Mouse (Mus musculus): Measurements from ENCODE around the gene Nrbp1. TPM values are rescaled to one million over a fixed set of nuclear protein-coding genes. Genes with fewer than 3 reads are reported as not detected.

Gene Nrbp1
- polyA plus RNA-seq, 1 experiment = 105 TPM

DNA sequence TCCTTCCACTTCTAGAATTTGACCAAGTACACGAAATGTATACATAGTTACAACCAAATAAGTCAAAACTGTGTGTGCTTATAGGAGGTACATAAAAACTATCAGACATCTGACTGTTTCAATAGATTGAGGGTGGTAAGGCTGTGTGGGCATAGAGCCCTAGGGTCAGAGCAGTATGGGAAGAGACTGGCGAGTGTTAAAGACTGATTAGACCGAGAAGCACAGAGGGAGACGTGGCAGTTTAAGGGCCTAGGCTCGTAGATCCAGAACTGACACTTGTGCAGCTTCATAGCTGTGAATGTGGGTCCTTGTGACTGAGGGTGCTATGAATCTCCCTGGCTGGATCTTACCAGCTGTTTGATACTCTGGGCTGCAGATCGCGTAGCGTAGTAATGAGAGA is 14.2 kb downstream of the Nrbp1 start:
- no peak for TF ChIP-seq CTCF (IDR thresholded peaks at IDR 0.05; ENCODE audit: extremely low read depth, insufficient read depth, low read length)
- no peak for TF ChIP-seq POLR2A (IDR thresholded peaks at IDR 0.05; ENCODE audit: extremely low read depth, insufficient read depth, low read length)
- Histone ChIP-seq H3K4me3 (ENCODE audit: insufficient read depth, low read length) (no peak overlapping the region), H3K27ac (ENCODE audit: insufficient read depth, low read length) (no peak overlapping the region), H3K4me1 (ENCODE audit: control insufficient read depth, insufficient read depth, low read length) (no peaks in the 10 kb centered on the region)

- TF ChIP-seq CTCF (IDR thresholded peaks at IDR 0.05; ENCODE audit: extremely low read depth, insufficient read depth, low read length) = no peak
- TF ChIP-seq POLR2A (IDR thresholded peaks at IDR 0.05; ENCODE audit: extremely low read depth, insufficient read depth, low read length) = no peak
- H3K4me3 ChIP-seq (ENCODE audit: insufficient read depth, low read length) = no peak overlapping the region
- H3K4me1 ChIP-seq (ENCODE audit: control insufficient read depth, insufficient read depth, low read length) = no peaks in the 10 kb centered on the region
- H3K27ac ChIP-seq (ENCODE audit: insufficient read depth, low read length) = no peak overlapping the region
Measured at GRCm38 (mm10) chr5:31255381-31255780, 14.7 kb downstream of the Nrbp1 start.

DNA sequence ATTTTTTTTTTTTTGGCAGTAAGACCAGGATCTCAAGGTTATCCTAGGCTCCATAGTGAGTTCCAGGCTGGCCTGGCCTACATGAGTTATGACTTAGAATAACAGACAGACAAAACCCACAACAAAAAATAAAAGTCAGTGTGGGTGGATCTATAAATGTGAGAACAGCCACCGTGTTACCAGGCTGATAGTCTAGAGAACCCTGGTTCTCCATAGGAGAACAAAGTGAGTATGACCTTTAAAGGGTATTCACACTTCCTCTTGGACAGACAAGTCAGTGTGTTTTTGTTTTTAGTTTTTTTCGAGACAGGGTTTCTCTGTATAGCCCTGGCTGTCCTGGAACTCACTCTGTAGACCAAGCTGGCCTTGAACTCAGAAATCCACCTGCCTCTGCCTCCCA is 15.3 kb downstream of the Nrbp1 start:
- Histone ChIP-seq H3K4me3 (ENCODE audit: insufficient read depth, low read length) (no peak overlapping the region), H3K4me1 (ENCODE audit: control insufficient read depth, insufficient read depth, low read length) (no peaks in the 10 kb centered on the region), H3K27ac (ENCODE audit: insufficient read depth, low read length) (no peak overlapping the region)
- TF ChIP-seq POLR2A (IDR thresholded peaks at IDR 0.05; ENCODE audit: extremely low read depth, insufficient read depth, low read length) (no peak), CTCF (IDR thresholded peaks at IDR 0.05; ENCODE audit: extremely low read depth, insufficient read depth, low read length) (no peak)

- no peaks in the 10 kb centered on the region for H3K4me1 ChIP-seq (ENCODE audit: control insufficient read depth, insufficient read depth, low read length)
- TF ChIP-seq CTCF (IDR thresholded peaks at IDR 0.05; ENCODE audit: extremely low read depth, insufficient read depth, low read length) (no peak), POLR2A (IDR thresholded peaks at IDR 0.05; ENCODE audit: extremely low read depth, insufficient read depth, low read length) (no peak)
- no peak overlapping the region for H3K27ac ChIP-seq (ENCODE audit: insufficient read depth, low read length)
- H3K4me3 ChIP-seq (ENCODE audit: insufficient read depth, low read length) = no peak overlapping the region
Measured at GRCm38 (mm10) chr5:31257616-31258015, 17.0 kb downstream of the Nrbp1 start.

DNA sequence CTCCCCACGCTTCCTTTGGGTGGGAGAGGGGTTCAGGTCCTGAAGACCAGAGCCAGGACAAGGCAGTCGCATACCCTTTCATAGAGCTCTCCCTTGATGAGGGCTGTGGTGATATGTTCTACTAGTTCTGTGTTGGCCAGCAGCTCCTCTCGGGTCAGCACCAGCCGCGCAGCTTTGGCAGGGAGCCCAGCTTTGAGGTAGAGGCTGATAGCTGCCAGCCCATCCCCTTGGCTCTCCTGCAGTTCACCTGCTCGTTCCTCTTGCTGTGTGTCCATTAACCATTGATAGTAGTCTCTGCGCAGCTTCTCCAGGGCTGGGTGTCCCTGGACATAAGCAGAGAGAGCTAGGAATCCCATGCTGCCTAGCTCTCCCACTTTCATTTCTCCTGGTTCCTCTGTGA is 25.4 kb downstream of the Nrbp1 start:
- H3K27ac ChIP-seq (ENCODE audit: insufficient read depth, low read length) = no peak overlapping the region
- no peak overlapping the region for H3K4me3 ChIP-seq (ENCODE audit: insufficient read depth, low read length)
- no peaks in the 10 kb centered on the region for H3K4me1 ChIP-seq (ENCODE audit: control insufficient read depth, insufficient read depth, low read length)
- no peak for TF ChIP-seq POLR2A (IDR thresholded peaks at IDR 0.05; ENCODE audit: extremely low read depth, insufficient read depth, low read length)
- no peak for TF ChIP-seq CTCF (IDR thresholded peaks at IDR 0.05; ENCODE audit: extremely low read depth, insufficient read depth, low read length)

DNA sequence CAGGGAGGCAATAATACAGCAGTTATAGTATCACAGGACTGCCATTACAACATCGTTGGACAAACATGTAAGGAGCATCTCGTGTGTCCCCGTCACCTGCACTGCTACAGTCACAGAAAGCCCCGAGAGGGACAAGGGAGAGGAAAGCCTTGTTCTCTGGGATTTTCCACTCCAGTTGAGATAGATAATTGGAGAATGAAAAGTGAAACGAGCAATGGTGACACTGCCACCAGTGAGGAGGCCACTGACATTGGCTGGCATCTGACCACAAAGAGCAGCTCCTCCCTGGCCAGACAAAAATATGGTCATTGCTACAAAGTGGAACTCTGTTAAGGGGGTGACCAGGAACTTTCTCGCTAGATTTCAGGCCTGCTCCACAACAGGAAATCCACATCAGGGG is 27.0 kb downstream of the Nrbp1 start:
- TF ChIP-seq POLR2A (IDR thresholded peaks at IDR 0.05; ENCODE audit: extremely low read depth, insufficient read depth, low read length) (no peak), CTCF (IDR thresholded peaks at IDR 0.05; ENCODE audit: extremely low read depth, insufficient read depth, low read length) (no peak)
- no peaks in the 10 kb centered on the region for H3K4me1 ChIP-seq (ENCODE audit: control insufficient read depth, insufficient read depth, low read length)

DNA sequence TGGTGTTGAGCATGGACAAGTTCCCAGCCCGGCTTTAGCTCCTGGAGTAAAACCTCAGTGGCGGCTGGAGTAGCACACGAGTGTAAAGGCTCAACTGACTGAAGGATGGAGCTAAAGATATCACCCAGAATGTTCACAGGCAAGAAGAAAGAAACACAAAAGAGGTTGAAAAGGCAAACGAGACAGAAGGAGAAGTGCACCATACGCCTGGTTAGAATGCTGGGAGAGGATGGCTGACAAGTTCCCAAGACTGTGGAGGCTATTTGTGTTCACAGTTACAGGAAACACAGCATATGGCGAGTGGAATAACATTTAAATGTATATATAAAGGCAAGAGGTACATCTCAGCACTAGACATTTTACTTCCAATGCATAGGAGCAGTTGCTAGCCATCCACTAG is 32.4 kb downstream of the Nrbp1 start:
- H3K4me1 ChIP-seq (ENCODE audit: control insufficient read depth, insufficient read depth, low read length) = no peaks in the 10 kb centered on the region; the same call in 1 of the 2 replicates
- no peak for TF ChIP-seq POLR2A (IDR thresholded peaks at IDR 0.05; ENCODE audit: extremely low read depth, insufficient read depth, low read length)
- no peak overlapping the region for H3K4me3 ChIP-seq (ENCODE audit: insufficient read depth, low read length)
- H3K27ac ChIP-seq (ENCODE audit: insufficient read depth, low read length) = no peak overlapping the region

More for the DNA sequence above, 27.0 kb downstream of the Nrbp1 start:
- Histone ChIP-seq H3K27ac (ENCODE audit: insufficient read depth, low read length) (no peak overlapping the region), H3K4me3 (ENCODE audit: insufficient read depth, low read length) (no peak overlapping the region)

GRCm38 (mm10) chr5:31279245-31279988 is 38.8 kb downstream of the Nrbp1 start:
- H3K4me3 ChIP-seq (ENCODE audit: insufficient read depth, low read length) = no peak overlapping the region
- H3K27ac ChIP-seq (ENCODE audit: insufficient read depth, low read length) = no peak overlapping the region
- TF ChIP-seq CTCF (IDR thresholded peaks at IDR 0.05; ENCODE audit: extremely low read depth, insufficient read depth, low read length) (no peak), POLR2A (IDR thresholded peaks at IDR 0.05; ENCODE audit: extremely low read depth, insufficient read depth, low read length) (no peak)
- H3K4me1 ChIP-seq (ENCODE audit: control insufficient read depth, insufficient read depth, low read length) = no peaks in the 10 kb centered on the region

DNA sequence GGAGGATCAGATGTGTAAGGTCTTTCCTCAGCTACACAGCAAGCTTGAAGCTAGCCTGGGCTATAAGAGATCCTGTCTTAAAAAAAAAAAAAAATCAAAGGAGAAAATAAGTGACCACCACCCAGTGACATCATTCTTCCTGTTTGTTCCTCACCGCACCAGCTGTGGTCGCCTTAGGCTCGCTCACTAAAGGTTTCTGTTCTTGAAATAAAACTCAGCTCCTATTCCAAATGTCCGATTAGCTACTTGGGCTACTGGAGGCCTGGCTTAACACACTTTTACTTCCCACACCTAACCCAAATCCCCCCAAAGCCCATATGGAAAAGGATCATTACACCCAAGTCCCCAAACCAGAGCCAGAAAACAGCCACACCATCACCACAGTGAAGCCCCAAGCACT is 47.6 kb downstream of the Nrbp1 start:
- Histone ChIP-seq H3K4me1 (ENCODE audit: control insufficient read depth, insufficient read depth, low read length) (peaks cover 4% of the 10 kb centered on the region), H3K27ac (ENCODE audit: insufficient read depth, low read length) (no peak overlapping the region), H3K4me3 (ENCODE audit: insufficient read depth, low read length) (no peak overlapping the region)
- TF ChIP-seq CTCF (IDR thresholded peaks at IDR 0.05; ENCODE audit: extremely low read depth, insufficient read depth, low read length) (no peak), POLR2A (IDR thresholded peaks at IDR 0.05; ENCODE audit: extremely low read depth, insufficient read depth, low read length) (no peak)

DNA sequence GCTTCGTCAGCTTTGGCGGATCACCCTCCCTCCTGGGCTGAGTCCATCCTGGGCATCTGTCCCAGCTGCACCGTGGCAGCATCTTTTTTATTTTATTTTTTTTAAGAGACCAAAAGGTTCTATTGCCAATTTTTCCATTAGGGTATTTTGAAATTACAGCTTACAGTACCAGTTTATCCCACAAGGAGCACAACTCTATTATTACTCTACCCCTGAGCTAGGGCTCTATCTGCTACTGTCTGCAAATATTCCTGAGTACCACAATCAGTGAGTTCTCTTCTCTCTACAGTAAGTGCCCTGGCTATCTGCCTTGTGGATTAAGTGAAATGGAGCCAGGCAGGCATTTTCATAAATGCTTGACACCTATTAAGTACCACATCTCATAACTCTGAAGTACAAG is 48.0 kb downstream of the Nrbp1 start:
- Histone ChIP-seq H3K4me3 (ENCODE audit: insufficient read depth, low read length) (no peak overlapping the region), H3K4me1 (ENCODE audit: control insufficient read depth, insufficient read depth, low read length) (peaks cover 4% of the 10 kb centered on the region), H3K27ac (ENCODE audit: insufficient read depth, low read length) (no peak overlapping the region)
- TF ChIP-seq POLR2A (IDR thresholded peaks at IDR 0.05; ENCODE audit: extremely low read depth, insufficient read depth, low read length) (no peak), CTCF (IDR thresholded peaks at IDR 0.05; ENCODE audit: extremely low read depth, insufficient read depth, low read length) (no peak)
